Mouse (Mus musculus) forebrain, embryonic 16.5 days (tissue): Measurements from ENCODE around the gene Abtb2. TPM values are rescaled to one million over a fixed set of nuclear protein-coding genes. Genes with fewer than 3 reads are reported as not detected.

Experiments used
- ATAC-seq: fragments of 200-750 bp; cut with Nextera tagmentation; 2 replicates; pipeline ENCODE4 v1.8.0; 2017; ENCODE audit warnings: mild to moderate bottlenecking, moderate library complexity
- H3K27ac ChIP-seq: fragments of 300-500 bp; sonication (generic); 2 replicates; pipeline ENCODE4 v1.5.1; 2014; ENCODE audit warnings: low read length, control low read depth
- H3K27me3 ChIP-seq: fragments of 300-500 bp; sonication (generic); replicated peaks from 2 replicates; pipeline ENCODE4 v1.6.1; 2014; ENCODE audit warnings: low read length; ENCODE audit not compliant: control insufficient read depth, insufficient read depth
- H3K36me3 ChIP-seq: fragments of 300-500 bp; sonication (generic); 2 replicates; pipeline ENCODE4 v1.6.1; 2014; ENCODE audit not compliant: control insufficient read depth, insufficient read depth
- H3K4me1 ChIP-seq: fragments of 300-500 bp; sonication (generic); replicated peaks from 2 replicates; pipeline ENCODE4 v1.6.1; 2014; ENCODE audit warnings: low read length; ENCODE audit not compliant: control insufficient read depth, insufficient read depth
- H3K4me2 ChIP-seq: fragments of 300-500 bp; sonication (generic); 2 replicates; pipeline ENCODE4 v1.6.1; 2014; ENCODE audit warnings: mild to moderate bottlenecking, low read length, control low read depth
- H3K4me3 ChIP-seq: fragments of 300-500 bp; sonication (generic); replicated peaks from 2 replicates; pipeline ENCODE4 v1.5.1; 2014; ENCODE audit warnings: mild to moderate bottlenecking, low read length, control low read depth
- H3K9ac ChIP-seq: fragments of 300-500 bp; sonication (generic); replicated peaks from 2 replicates; pipeline ENCODE4 v1.6.1; 2014; ENCODE audit warnings: low read depth, low read length, control low read depth
- H3K9me3 ChIP-seq: fragments of 300-500 bp; sonication (generic); 2 replicates; pipeline ENCODE4 v1.6.1; 2016; ENCODE audit warnings: low read length; ENCODE audit not compliant: control insufficient read depth
- WGBS: fragments of 180-500 bp; shearing (Covaris S2); extraction: QIAGEN DNeasy Blood & Tissue Kit; methylation state at CpG from one replicate; pipeline ENCODE4 v1.1.7; 2014; 5-methylcytosine and 5-hydroxymethylcytosine counted together
- polyA plus RNA-seq: library from polyadenylated mRNA; unstranded; fragments of >200 nt; fragmentation: Nextera tagmentation; extraction: Ambion mirVana; gene quantifications from 2 replicates; pipeline ENCODE4 v1.2.1, GENCODE M21; 2015

The Abtb2 gene
- polyA plus RNA-seq, 1 experiment from 2014 or later: 7.4 TPM

GRCm38 (mm10) chr2:103743988-103744387, 177.9 kb downstream of the Abtb2 start:
- WGBS: 78% methylated on average over 7 of the region's 7 CpGs
- ATAC-seq: no peak; the same call in 1 of the 2 replicates
- Histone ChIP-seq H3K4me2 (no peak overlapping the region), H3K9ac (no peak overlapping the region), H3K4me1 (no peaks in the 10 kb centered on the region), H3K4me3 (no peak overlapping the region), H3K9me3 (no peaks in the 10 kb centered on the region), H3K27ac (no peak overlapping the region), H3K36me3 (0 out of 2 replicates have a peak, but pooled peaks cover 10% of the 10 kb centered on the region), H3K27me3 (no peaks in the 10 kb centered on the region)

GRCm38 (mm10) chr2:103745481-103745880, 179.4 kb downstream of the Abtb2 start:
- H3K4me2 ChIP-seq: no peak overlapping the region
- H3K27me3 ChIP-seq: no peaks in the 10 kb centered on the region
- H3K27ac ChIP-seq: no peak overlapping the region
- 0 out of 2 replicates have a peak, but pooled peaks cover 7% of the 10 kb centered on the region for H3K36me3 ChIP-seq
- WGBS: 76% methylated on average over 5 of the region's 5 CpGs
- ATAC-seq: no peak
- no peak overlapping the region for H3K9ac ChIP-seq
- no peak overlapping the region for H3K4me3 ChIP-seq
- H3K4me1 ChIP-seq: no peaks in the 10 kb centered on the region
- H3K9me3 ChIP-seq: no peaks in the 10 kb centered on the region

- WGBS: 74% methylated on average over 2 of the region's 2 CpGs
- H3K4me2 ChIP-seq: no peak overlapping the region
- H3K36me3 ChIP-seq: 0 out of 2 replicates have a peak, but pooled peaks cover 5% of the 10 kb centered on the region
- no peaks in the 10 kb centered on the region for H3K4me1 ChIP-seq
- no peak overlapping the region for H3K9ac ChIP-seq
- no peak overlapping the region for H3K4me3 ChIP-seq
- ATAC-seq: no peak
- no peak overlapping the region for H3K27ac ChIP-seq
- no peaks in the 10 kb centered on the region for H3K9me3 ChIP-seq
- no peaks in the 10 kb centered on the region for H3K27me3 ChIP-seq
Measured at GRCm38 (mm10) chr2:103746096-103746495, 180.0 kb downstream of the Abtb2 start.

GRCm38 (mm10) chr2:103746761-103747160, 180.7 kb downstream of the Abtb2 start:
- Histone ChIP-seq H3K4me3 (no peak overlapping the region), H3K4me1 (no peaks in the 10 kb centered on the region), H3K27ac (no peak overlapping the region), H3K36me3 (0 out of 2 replicates have a peak, but pooled peaks cover 5% of the 10 kb centered on the region), H3K9ac (no peak overlapping the region), H3K4me2 (no peak overlapping the region), H3K9me3 (no peaks in the 10 kb centered on the region), H3K27me3 (no peaks in the 10 kb centered on the region)
- no peak for ATAC-seq
- WGBS: 87% methylated on average over 2 of the region's 2 CpGs

- WGBS: 92% methylated on average over 9 of the region's 9 CpGs
- Histone ChIP-seq H3K27ac (no peak overlapping the region), H3K4me2 (no peak overlapping the region), H3K9ac (no peak overlapping the region), H3K4me3 (no peak overlapping the region), H3K4me1 (no peaks in the 10 kb centered on the region), H3K27me3 (no peaks in the 10 kb centered on the region), H3K9me3 (no peaks in the 10 kb centered on the region), H3K36me3 (peaks cover 8% of the 10 kb centered on the region; the same call in 1 of the 2 replicates)
- no peak for ATAC-seq
Measured at GRCm38 (mm10) chr2:103747891-103748290, 181.8 kb downstream of the Abtb2 start.

- no peak overlapping the region for H3K4me2 ChIP-seq
- H3K36me3 ChIP-seq: peaks cover 10% of the 10 kb centered on the region
- H3K4me3 ChIP-seq: no peak overlapping the region
- no peaks in the 10 kb centered on the region for H3K4me1 ChIP-seq
- no peaks in the 10 kb centered on the region for H3K27me3 ChIP-seq
- no peak for ATAC-seq
- WGBS: 97% methylated on average over 3 of the region's 3 CpGs
- no peak overlapping the region for H3K9ac ChIP-seq
- no peak overlapping the region for H3K27ac ChIP-seq
- no peaks in the 10 kb centered on the region for H3K9me3 ChIP-seq
Measured at GRCm38 (mm10) chr2:103749091-103749490, 183.0 kb downstream of the Abtb2 start.

- Histone ChIP-seq H3K4me1 (no peaks in the 10 kb centered on the region), H3K36me3 (peaks cover 10% of the 10 kb centered on the region), H3K27ac (no peak overlapping the region), H3K4me3 (no peak overlapping the region), H3K4me2 (no peak overlapping the region), H3K9ac (no peak overlapping the region), H3K27me3 (no peaks in the 10 kb centered on the region), H3K9me3 (no peaks in the 10 kb centered on the region)
- ATAC-seq: no peak
- WGBS: 93% methylated on average over 6 of the region's 6 CpGs
Measured at GRCm38 (mm10) chr2:103751771-103752170, 185.7 kb downstream of the Abtb2 start.

- H3K36me3 ChIP-seq: peaks cover 7% of the 10 kb centered on the region
- no peak overlapping the region for H3K9ac ChIP-seq
- H3K4me1 ChIP-seq: no peaks in the 10 kb centered on the region
- no peaks in the 10 kb centered on the region for H3K27me3 ChIP-seq
- H3K4me2 ChIP-seq: no peak overlapping the region
- no peak overlapping the region for H3K27ac ChIP-seq
- no peak for ATAC-seq
- H3K4me3 ChIP-seq: no peak overlapping the region
- H3K9me3 ChIP-seq: no peaks in the 10 kb centered on the region
- 93% methylated on average over 3 of the region's 3 CpGs for WGBS
Measured at GRCm38 (mm10) chr2:103754614-103755013, 188.5 kb downstream of the Abtb2 start.

GRCm38 (mm10) chr2:103755458-103756085, 189.5 kb downstream of the Abtb2 start:
- peaks cover 7% of the 10 kb centered on the region for H3K36me3 ChIP-seq
- H3K27ac ChIP-seq: no peak overlapping the region
- H3K9ac ChIP-seq: no peak overlapping the region
- WGBS: 86% methylated on average over 9 of the region's 9 CpGs
- H3K4me1 ChIP-seq: peaks cover 7% of the 10 kb centered on the region
- no peak for ATAC-seq
- H3K4me2 ChIP-seq: no peak overlapping the region
- no peaks in the 10 kb centered on the region for H3K9me3 ChIP-seq
- H3K4me3 ChIP-seq: no peak overlapping the region
- no peaks in the 10 kb centered on the region for H3K27me3 ChIP-seq
